Mouse (Mus musculus): Measurements from ENCODE around the gene Eftud2.

Eftud2 gene

GRCm38 (mm10) chr11:102818121-102819020 is 62.4 kb downstream of the Eftud2 start:
- DNase-seq (ENCODE audit: low read depth, low spot score): peak; percentile 20

DNA sequence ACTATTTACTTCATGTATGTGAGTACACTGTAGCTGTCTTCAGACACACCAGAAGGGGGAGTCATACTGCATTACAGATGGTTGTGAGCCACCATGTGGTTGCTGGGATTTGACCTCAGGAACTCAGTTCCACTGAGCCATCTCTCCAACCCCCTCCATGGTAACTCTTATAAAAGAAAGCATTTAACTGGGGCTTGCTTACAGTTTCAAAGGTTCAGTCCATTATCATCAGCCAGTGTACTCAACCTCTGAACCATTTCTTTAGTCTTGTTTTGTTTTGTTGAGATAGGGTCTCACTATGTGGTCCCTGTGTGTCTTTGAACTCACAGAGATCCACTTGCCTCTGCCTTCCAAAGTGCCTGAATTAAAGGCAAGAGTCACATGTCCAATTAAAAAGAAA is 65.9 kb downstream of the Eftud2 start:
- DNase-seq (ENCODE audit: low read depth, low spot score): no peak

- no peak for DNase-seq (ENCODE audit: low read depth, low spot score)
Measured at GRCm38 (mm10) chr11:102810721-102811485, 69.9 kb downstream of the Eftud2 start.

DNA sequence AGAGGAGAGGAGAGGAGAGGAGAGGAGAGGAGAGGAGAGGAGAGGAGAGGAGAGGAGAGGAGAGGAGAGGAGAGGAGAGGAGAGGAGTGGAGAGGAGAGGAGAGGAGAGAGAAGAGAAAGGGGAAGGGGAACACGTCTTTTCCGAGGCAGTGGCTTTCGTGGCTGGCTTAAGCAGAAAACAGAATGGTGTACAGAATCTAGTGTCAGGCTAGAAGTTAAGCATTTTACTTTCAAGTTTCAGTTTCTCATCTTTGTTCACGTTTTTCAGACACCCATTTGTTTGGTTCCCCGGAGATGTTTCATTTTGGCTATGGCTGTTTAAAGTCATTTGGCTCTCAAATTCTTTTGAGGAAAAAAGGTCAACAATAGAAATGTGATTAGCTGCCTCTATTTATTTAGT is 72.5 kb downstream of the Eftud2 start:
- no peak for DNase-seq (ENCODE audit: low read depth, low spot score)

GRCm38 (mm10) chr11:102803453-102803852 is 77.3 kb downstream of the Eftud2 start:
- DNase-seq (ENCODE audit: low read depth, low spot score): no peak

- DNase-seq (ENCODE audit: low read depth, low spot score): no peak
Measured at GRCm38 (mm10) chr11:102794157-102794556, 86.6 kb downstream of the Eftud2 start.

DNA sequence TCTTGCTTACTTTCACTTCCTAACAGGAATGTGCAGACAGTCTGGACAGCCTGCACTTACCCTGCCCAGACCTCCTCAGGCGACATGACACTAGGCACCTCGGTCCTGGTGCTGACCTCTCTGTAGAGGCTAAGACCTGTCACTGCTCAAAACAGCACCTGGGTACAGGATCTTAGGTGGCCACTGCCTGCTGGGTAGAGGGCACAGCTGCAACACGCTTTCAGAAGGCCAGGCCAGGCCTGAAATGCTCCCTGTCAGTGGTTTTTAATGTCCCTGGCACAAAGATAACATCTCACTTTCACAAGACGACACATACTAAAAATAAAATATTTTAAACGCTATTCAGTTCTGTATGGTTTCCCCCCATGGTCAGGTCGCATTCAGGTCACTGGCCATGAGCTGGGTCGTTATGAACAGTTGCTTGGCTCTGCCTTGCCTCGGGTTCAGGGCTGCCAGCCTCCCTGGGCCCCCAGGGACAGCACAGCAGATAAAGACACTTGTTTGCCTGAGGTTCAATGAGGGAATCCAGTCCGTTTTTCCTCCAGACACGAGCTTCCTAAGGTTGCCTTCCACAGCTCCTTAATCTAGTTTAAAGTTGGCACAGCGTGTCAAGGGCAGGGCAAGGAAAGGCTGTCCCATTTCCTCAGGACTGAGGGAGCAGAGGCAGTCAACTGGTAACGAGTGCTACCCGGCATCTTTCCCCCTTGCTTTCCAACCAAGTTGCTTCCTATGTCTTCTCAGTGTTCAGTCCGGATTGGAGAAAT is 88.9 kb downstream of the Eftud2 start:
- DNase-seq (ENCODE audit: low read depth, low spot score): no peak
